Mouse (Mus musculus): Measurements from ENCODE around the gene Plaur.

Gene Plaur

GRCm38 (mm10) chr7:24462388-24463319, at the start of gene Plaur:
TSS of gene Plaur (plus strand) at chr7:24462484.
- peak; percentile 69 for DNase-seq

DNA sequence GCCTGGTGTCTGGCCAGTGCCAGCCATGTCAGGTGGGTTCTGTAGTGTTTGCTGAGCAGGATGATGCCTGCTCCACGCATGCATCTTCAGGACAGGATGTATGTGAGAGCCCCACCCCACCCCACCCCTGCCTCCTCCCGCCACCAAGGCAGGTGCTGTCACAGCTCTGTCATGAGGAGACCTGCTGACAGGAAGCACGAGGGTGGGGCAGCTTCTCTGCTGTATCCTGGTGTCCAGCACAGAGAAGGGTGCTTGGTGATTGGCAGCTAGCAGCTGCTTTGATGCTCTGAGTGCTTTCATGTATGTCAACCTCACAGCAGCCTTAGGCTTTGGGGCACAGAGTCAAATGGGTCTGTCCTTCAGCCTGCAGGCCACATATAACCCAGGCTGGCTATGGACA, 48.7 kb upstream of the Plaur start:
- DNase-seq, result no peak

- no peak for DNase-seq
Observed at GRCm38 (mm10) chr7:24415261-24415660, 47.0 kb upstream of the Plaur start.

GRCm38 (mm10) chr7:24419579-24419978, 42.7 kb upstream of the Plaur start:
- DNase-seq, result peak; percentile 26

GRCm38 (mm10) chr7:24421648-24422047, 40.6 kb upstream of the Plaur start:
- no peak for DNase-seq

DNA sequence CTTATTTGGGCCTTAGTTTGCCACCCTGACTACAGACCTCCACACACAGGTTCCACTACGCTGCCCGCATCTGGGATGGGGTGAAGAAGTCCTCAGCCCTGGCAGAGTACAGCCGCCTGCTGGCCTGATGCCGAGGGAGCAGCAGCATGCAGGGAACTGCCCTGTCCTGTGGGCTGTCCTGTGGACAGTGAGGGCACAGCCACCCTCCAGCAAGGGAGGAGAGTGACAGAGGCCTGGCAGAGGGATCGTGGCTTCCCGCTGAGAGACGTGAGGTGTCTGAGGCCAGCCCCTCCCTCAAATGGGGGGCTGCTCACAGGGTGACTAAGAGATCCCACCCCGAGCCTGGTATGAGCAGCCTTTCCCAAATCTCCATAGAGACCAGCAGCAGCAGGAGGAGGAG, 40.0 kb upstream of the Plaur start:
- DNase-seq, result no peak

DNA sequence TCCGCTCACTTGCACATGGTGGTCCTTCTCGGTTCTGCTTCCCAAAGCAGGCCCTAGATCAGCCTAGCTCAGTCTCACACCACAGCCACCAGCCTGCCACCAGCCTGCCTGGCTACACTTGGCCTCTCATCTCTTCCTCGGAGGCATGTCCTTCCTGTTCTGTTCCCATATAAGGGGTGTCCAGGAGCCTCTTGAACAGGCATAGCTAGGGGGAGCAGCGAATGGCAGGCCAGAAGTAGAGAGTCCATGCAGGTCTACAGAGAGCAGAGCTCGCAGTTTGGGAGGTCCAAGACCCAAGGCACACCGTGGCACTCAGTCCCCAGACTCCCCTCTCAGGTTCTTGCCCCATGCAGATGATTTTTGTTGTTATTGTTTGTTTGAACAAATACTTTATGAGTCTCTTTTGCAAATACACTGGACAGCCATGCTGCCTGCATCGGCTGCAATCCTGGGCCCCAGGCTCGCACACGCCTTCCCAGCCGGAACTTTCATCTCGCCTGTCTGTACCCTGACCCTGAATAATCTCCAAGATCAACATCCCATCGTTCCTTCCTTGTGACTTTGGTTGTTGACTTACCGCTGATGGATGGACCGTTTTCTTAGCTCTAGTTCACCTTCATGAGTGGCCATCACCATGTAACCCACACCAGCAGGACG, 39.0 kb upstream of the Plaur start:
- DNase-seq, result no peak

GRCm38 (mm10) chr7:24423956-24424732, 38.1 kb upstream of the Plaur start:
- DNase-seq, result no peak

GRCm38 (mm10) chr7:24425919-24426318, 36.4 kb upstream of the Plaur start:
- no peak for DNase-seq

GRCm38 (mm10) chr7:24427168-24427567, 35.1 kb upstream of the Plaur start:
- DNase-seq, result no peak

DNA sequence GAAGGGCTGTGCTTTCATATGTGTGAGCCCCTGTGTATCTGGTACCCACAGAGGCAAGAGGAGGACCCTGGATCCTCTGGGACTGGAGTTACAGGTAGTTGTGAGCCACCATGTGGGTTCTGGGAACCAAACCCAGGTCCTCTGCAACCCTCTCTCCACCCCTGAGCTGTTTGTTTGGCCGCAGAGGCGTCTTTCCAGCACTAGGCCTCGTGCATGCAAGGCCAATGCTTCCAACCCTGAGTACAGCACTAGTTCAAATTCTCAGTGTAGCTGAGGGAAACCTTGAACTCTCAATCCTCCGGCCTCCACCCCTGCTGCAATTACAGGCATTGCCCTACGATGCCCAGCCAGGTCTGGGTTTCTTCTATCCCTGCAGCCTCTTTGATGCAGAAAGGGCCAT, 33.6 kb upstream of the Plaur start:
- DNase-seq, result no peak

- DNase-seq, result no peak
Observed at GRCm38 (mm10) chr7:24429413-24430112, 32.7 kb upstream of the Plaur start.

DNA sequence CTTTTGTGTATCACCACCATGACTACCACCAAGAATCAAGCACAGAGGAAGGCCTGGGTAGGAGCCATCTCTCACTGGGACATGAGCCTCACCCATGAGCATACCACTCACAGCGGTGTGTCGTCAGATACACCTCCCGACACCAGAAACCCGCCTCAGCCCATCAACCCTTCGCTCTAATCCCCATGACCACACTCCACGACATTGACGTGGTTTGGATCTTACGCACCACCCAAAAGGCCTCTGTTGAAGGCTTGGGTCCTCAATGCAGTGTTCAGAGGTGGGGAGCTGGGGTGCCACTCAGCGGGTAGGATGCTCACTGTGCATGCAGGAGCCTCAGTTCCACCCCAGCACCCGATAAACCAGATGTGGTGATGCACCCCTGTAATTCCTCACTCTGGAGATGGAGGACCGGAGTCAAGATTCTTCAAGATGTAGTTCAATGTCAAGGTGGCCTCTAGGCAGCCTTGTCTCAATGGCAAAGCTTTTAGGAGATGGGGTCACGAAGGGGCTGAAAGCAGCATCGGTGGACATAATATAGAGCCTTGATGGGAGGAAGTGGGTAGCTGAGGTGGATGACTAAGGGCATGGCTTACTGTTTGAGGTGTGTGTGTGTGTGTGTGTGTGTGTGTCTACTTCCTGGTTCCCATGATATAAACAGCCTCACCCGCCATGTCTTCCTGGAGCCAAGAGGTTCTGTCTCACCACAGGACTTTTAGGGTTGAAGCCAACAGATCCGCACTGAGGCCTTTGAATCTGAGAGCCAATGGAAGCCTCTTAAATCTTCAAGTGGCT, 31.5 kb upstream of the Plaur start:
- DNase-seq, result no peak

DNA sequence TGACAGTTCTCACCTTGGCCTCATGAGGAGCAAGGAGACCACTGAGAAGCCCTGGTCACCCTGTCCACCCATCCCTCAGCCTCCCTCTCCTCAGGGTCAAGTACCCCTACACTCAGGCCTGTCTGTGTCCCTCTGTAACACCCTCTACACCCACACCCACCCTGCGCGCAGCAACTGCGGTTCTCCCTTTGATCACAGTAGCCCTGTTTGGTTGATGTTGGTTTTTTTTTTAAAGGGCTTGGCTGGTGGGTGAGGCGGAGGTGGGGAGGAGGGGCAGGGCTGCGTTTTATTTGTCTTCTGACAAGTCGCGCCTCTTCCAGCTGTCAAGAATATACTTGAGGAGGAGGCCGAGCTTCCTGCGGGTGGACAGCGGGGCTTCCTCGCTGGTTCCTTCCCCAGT, 30.6 kb upstream of the Plaur start:
- DNase-seq, result no peak

DNA sequence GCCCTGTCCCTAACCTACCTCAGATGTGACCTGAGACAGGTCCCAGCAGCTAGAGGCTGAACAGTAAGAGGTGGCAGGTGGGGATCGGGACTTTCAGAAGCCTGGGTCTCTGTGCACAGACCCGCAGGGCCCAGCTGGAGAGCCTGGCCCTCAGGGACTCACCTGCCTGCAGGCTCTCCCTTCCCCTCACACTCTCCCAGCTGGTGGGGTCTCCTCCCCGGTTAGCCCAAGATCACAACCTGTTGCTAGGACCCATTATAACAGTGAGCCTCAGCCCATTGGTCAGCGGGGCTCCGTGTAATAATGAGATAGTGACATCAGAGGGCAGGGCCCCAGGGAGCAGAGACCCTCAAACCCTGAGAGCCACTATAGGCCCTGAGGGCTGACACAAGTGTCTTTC, 27.0 kb upstream of the Plaur start:
- no peak for DNase-seq

DNA sequence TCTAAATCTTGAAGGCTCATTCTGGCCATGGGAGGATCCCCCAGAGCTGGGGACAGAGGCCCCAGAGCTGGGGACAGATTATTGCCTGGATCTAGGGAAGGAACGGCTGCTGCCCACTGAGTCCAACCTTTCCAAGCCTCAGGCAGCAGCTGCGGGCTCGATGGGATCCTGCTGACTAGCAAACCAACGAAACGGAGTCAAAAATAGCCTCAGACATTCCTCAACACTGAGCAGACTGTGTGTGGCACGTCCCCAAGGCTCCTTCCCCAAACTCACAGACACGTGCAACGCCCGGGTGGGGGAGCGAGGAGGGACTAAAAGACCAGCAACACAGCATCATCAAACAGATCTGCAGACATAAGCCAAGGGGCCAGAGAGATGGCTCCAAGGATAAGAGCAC, 24.3 kb upstream of the Plaur start:
- DNase-seq, result no peak

- no peak for DNase-seq
Observed at GRCm38 (mm10) chr7:24439191-24439590, 23.1 kb upstream of the Plaur start.

DNA sequence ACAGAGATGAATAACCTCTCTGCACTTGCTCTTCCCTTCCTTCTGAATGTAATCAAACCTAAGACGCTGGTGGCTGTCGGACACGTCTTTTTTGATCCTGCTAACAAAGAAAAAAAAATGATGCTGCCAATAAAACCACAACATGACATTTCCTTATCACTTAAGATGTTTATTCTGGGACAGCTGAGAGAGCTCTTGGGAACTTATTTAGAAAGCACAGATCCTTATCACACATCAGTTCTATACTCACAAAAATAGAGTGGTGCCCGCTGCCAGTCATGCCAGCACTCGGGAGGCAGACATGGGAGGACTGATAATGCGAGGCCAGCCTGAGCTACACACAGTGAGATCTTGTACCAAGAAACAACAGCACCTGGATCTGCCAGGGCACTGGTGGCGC, 22.4 kb upstream of the Plaur start:
- DNase-seq, result no peak

DNA sequence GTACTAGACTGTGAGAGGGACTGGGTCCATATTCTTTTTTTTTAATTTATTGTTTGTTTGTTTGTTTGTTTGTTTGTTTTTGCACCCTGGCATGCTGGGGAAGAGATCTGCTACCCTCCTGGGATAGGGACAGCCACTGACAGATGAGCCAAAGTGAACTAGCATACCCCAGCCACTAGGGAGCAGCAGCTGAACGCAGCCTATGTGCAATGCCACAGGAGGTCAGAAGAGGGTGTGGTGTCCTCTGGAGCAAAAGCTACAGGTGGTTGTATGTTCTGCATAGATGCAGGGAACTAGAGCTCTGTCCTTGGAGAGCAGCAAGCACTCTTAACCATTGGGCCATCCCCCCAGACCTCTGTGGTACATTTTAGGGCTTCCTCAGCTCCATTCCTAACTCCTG, 20.5 kb upstream of the Plaur start:
- DNase-seq, result peak; percentile 76

DNA sequence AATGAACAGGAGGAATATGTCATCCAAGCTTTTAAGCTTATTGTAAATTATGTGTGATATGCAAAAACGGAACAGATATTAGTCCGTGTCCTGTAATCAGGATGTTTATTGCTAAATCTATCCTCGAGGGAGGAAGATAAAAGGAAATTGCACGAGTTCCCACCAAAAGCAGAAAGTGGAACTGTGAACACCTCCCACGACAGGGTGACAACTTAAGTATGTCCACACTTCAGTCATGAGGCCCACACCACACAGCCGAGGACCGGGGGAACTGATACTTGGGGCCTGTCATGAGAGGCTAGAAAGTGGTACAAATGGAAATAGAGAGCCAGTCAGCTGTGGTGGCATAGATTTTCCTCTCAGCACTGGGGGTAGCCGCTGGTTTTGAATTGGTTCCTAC, 20.0 kb upstream of the Plaur start:
- DNase-seq, result no peak

- DNase-seq, result no peak
Observed at GRCm38 (mm10) chr7:24445266-24445926, 16.9 kb upstream of the Plaur start.
